Mouse (Mus musculus): ENCODE results near the gene Rassf7.

GRCm38 (mm10) chr7:141256159-141256558 lies 40.5 kb downstream of the Rassf7 start:
- TF ChIP-seq POLR2A (IDR thresholded peaks at IDR 0.05; ENCODE audit: insufficient read depth, low read depth, low read length): no peak
- no peak for TF ChIP-seq CTCF (IDR thresholded peaks at IDR 0.05; ENCODE audit: insufficient read depth, low read depth, low read length)

Measured in olfactory bulb, adult 2 months (tissue).